Mouse (Mus musculus): Measurements from ENCODE around the gene Cmtm7.

DNA sequence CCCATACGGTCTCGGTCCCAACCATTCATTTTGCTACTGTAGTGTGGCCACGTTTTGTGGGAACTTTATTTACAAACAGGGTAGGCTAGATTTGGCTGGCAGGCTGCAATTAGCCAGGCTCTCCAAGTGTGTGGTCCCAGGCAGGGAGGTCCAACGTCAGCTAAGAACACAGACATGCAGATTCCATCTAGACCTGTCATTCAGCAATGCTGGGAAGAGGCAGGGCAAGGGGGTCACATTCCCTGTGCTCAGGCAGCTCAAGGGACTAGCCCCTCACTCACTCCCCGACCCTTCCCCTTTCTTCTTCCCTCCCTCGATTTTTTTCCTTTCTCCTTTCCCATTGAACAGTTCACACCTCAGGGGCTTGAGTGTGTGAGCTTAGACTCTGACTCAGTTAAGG is 17.2 kb upstream of the Cmtm7 start:
- no peak for TF ChIP-seq EP300 (IDR thresholded peaks at IDR 0.05; ENCODE audit: low read depth)
- TF ChIP-seq CTCF (IDR thresholded peaks at IDR 0.05; ENCODE audit: low read depth), result no peak

All from heart, postnatal 0 days (tissue).